Mouse (Mus musculus): ENCODE data around the gene Olfr119. TPM values are rescaled to one million over a fixed set of nuclear protein-coding genes. Genes with fewer than 3 reads are reported as not detected.

Gene Olfr119
- not detected for total RNA-seq (2023)

DNA sequence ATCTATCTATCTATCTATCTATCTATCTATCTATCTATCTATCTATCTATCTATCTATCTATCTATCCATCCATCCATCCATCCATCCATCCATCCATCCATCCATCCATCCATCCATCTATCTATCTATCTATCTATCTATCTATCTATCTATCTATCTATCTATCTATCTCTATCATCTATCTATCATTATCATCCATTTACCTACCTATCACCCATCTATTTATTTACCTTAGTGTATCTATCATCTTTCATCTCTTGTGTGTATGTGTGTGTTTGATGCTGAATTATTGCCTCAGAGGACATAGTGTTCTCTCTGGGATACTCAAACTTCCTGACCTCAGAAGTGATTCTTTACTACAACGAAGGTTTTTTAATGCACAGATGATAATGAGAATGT, at the start of gene Olfr119:
Gene Olfr119, plus strand, starts transcription at position 301 of the 400 bp plus-strand sequence.

DNA sequence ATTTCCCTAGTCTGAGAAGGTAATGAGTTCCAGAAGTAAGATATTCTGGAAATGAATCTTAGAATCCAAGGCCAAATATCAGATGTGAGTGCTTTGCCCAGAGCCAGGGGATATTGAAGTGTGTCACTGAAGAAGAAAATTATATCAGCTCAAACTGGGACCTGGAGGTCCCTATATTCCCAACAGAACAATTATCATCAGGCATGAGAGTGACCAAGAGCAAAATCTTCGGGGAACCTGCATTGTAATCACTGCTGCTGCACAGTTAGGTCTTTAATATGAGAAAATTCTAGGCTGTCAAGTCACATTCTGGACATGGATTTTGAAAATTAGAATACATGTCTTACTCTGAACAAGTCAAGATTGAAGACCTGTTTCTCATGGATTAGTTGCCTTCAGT, 32.7 kb upstream of the Olfr119 start, which contains the start of gene Olfr117:
Gene Olfr117, minus strand, starts transcription at position 101 of the 400 bp plus-strand sequence.

DNA sequence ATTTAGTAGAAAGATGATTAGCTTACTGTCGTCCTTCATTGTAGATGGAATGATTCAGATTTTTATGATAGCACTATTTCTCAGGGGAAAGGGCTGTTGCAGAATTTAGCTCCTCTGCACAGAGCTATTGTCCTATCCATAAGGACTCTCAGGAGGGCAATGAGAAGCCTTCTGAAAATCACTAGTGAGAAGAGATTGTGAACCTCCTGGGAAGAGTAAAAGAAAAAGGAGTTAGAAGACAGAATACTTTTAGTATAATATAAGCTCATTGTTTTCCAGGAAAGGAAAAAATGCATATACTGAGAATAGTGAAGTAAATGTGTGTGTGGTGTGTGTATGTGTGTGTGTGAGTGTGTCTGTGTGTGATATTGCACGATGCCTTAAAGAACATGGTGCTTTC, 29.7 kb upstream of the Olfr119 start, which contains the start of gene Olfr118:
Gene Olfr118, plus strand, starts transcription at position 301 of the 400 bp plus-strand sequence.

DNA sequence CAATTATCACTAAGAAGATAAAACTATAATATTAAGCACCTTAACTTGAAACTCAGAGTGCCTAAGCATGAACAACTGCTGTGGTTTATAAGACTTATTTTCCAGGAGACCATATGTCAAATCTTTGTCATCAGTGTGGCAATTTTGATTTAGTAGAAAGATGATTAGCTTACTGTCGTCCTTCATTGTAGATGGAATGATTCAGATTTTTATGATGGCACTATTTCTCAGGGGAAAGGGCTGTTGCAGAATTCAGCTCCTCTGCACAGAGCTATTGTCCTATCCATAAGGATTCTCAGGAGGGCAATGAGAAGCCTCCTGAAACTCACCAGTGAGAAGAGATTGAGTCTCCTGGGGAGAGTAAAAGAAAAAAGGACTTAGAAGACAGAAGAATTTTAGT, 25.1 kb downstream of the Olfr119 start, which contains the start of gene Olfr120:
Gene Olfr120, plus strand, starts transcription at position 301 of the 400 bp plus-strand sequence.

Other genes with a start within 250 kb of the Olfr119 start
- not detected for gene Olfr109, start 237.6 kb upstream of the Olfr119 start, total RNA-seq (2023)
- gene H2-M2, start 213.0 kb upstream of the Olfr119 start, total RNA-seq (2023): not detected
- not detected for gene Olfr110, start 204.1 kb upstream of the Olfr119 start, total RNA-seq (2023)
- gene Olfr111, start 188.5 kb upstream of the Olfr119 start, total RNA-seq (2023): not detected
- not detected for gene Olfr112, start 127.1 kb upstream of the Olfr119 start, total RNA-seq (2023)
- not detected for gene Olfr113, start 118.9 kb upstream of the Olfr119 start, total RNA-seq (2023)
- gene Olfr114, start 103.8 kb upstream of the Olfr119 start, total RNA-seq (2023): not detected
- gene Olfr115, start 69.5 kb upstream of the Olfr119 start, total RNA-seq (2023): not detected
- not detected for gene Olfr116, start 69.4 kb upstream of the Olfr119 start, total RNA-seq (2023)
- gene Olfr117, start 32.8 kb upstream of the Olfr119 start, total RNA-seq (2023): not detected
- not detected for gene Olfr118, start 29.6 kb upstream of the Olfr119 start, total RNA-seq (2023)
- not detected for gene Olfr120, start 25.2 kb downstream of the Olfr119 start, total RNA-seq (2023)
- not detected for gene Olfr121, start 52.3 kb downstream of the Olfr119 start, total RNA-seq (2023)
- not detected for gene Olfr122, start 72.0 kb downstream of the Olfr119 start, total RNA-seq (2023)
- gene Olfr123, start 97.0 kb downstream of the Olfr119 start, total RNA-seq (2023): not detected
- not detected for gene Olfr124, start 103.3 kb downstream of the Olfr119 start, total RNA-seq (2023)
- gene Olfr125, start 136.4 kb downstream of the Olfr119 start, total RNA-seq (2023): not detected
- not detected for gene Olfr126, start 150.9 kb downstream of the Olfr119 start, total RNA-seq (2023)
- not detected for gene Olfr127, start 203.9 kb downstream of the Olfr119 start, total RNA-seq (2023)
- not detected for gene Olfr128, start 224.0 kb downstream of the Olfr119 start, total RNA-seq (2023)

All from CD8-positive naive resting alpha-beta T cell, adult 57 days (primary cell).